Mouse (Mus musculus): ENCODE measurements around the gene Pkn3. TPM values are rescaled to one million over a fixed set of nuclear protein-coding genes. Genes with fewer than 3 reads are reported as not detected.

Gene Pkn3
- polyA plus RNA-seq (2017; shearing (Covaris generic)) = 0.49 TPM

DNA sequence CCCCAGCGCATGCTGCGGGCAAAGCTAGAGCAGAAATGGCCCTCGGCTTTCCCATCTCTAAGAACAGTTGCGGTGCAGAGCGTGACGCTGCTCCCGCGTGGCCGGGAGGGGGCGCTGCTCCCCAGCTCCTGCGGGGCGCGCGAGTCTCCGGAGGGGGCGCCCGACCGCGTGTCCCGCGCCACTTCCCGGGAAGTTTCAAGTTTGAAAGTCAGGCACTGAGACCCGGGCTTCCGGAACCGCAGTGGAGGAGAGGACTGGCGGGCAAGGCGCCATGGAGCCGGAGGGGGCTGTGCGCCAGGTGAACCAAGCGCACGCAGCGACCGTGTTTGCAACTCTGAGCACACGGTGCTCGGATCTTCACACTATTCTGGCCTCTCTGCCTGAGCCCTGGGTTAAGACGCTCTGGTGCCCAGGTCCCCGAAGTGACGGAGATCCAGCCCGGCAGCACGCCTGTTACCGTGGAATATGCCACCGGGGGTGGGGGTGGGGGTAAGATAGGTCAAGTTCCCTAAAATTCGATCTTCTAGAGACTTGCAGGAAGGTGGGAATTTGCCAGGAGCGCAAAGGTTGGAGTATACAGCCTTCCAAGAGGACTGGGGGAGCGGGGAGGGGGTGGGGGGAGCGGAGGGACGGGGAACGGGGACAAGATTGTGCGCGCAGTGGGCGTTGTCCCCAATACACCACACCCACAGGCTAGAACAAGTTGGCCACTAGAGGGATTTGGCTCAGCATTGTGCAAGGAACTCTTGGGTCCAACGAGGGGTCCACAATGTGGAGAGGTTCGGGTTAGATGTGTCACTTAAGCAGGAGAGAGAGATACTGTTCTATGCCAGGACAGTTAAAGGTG lies at the start of gene Pkn3:
Gene Pkn3 (plus strand): TSS at position 183 of the 847 bp plus-strand sequence.

GRCm38 (mm10) chr2:30048699-30049388 lies 28.6 kb upstream of the Pkn3 start, which contains the start of gene Wdr34:
TSS of gene Wdr34 (minus strand) at chr2:30048881.

DNA sequence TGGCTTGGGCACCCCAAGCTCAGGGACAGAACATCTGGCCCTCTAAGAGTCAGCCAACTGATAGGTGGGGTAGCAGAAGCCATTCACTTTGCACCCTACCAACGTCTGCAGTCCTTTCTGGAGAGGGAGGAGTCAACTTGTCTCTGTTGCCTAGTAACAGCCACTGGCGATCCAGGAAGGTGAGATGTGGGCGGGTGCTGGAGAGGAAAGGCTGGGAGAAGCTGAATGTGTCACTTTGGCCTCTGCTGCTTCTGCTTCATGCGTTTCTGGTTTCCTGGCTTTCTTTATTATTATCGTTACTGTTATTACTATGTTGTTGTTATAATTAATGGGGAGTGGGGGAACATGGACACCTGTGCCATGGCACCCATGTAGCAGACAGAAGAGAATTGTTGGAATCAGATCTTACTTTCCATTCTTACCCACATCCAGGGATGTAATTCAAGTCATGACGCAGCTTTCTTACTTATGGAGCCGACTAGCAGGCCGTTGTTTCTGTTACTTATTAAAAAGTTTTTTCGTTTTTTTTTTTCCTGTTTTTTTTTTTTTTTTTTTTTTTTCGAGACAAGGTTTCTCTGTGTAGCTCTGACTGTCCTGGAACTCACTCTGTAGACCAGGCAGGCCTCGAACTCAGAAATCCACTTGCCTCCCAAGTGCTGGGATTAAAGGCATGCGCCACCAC lies 20.1 kb upstream of the Pkn3 start, which contains the start of gene Set:
Gene Set (plus strand): TSS at position 156 of the 682 bp plus-strand sequence.

DNA sequence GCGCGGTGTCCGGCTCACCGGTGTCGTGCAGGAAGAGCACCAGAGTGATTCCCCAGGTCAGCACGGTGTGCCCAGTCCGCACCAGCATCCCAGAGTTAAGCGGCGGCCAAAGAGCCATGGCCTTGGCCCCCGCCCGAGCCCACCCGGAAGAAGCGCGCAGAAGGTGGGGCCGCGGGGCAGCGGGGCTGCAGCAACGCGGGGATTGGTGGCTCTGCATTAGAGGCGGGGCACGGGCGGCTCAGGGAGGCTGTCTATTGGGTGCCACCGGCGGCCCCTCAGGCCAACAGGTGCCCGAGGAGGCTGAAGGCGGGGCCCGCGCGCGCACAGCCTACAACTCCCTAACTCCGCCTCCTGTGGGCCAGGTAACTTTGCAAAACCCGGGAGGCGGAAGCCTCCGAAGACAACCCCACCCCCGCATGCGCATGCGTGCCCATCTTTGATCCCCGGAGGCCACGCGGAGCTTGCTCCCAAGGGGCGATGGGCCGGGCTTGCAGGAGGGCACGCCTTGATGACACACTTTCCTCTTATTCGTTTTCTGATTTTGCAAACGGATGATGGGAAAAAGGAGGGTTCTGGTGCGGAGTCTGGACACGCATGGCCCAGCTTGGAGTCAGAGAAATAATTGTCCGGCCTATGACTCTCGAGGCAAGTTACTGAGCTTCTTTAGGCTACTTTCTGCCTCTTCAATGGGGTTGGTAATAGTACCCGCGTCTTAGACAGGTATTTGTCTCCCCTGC lies 16.2 kb downstream of the Pkn3 start, which contains the start of gene Zdhhc12:
Gene Zdhhc12 (minus strand): TSS at position 178 of the 737 bp plus-strand sequence.

DNA sequence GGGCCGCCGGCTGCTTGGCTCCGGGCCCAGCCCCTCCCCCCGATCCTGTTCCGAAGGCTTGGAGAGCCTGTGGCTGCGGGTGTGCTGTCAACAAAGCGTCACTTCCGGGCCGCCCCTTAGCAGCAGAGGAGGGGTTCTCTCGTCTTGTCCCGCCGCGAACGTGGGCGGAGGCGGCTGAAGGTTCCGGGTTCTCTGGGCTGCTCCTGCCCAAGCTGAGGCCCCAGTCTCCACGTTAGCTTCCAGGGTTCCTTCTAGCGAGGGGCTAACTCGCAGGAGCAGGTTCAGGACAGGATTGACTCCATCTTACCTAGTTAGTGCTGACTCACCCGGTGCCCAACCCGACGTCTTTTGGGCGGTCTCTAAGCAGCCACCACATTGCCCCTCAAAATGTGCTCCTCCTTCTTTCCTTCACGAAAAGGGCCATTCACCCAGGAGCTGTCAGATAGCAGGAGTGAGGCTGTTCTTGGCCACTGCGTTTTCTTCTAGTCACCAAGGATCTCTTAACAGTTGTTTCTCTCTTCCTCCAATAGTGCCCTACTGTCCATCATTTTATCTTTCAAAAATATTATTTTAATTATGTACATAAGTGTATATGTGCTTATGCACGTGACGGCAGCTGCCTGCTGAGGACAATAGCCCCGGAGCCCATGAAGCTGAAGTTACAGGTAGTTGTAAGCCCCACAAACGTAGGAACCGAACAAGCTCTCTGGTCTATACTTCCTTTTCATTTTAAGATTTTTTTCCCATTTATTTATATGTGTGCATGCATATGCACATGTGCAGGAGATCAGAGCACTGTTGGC lies 47.2 kb downstream of the Pkn3 start, which contains the start of gene Zer1:
Gene Zer1 (minus strand): TSS at position 114 of the 803 bp plus-strand sequence.

GRCm38 (mm10) chr2:30133613-30134377 lies 56.3 kb downstream of the Pkn3 start, which contains the start of gene Tbc1d13:
TSS of gene Tbc1d13 (plus strand) at chr2:30133746.

Other genes with a start within 250 kb of the Pkn3 start
- gene Cercam, start 208.5 kb upstream of the Pkn3 start, polyA plus RNA-seq (2017; shearing (Covaris generic)) = 0.98 TPM
- gene Odf2, start 188.5 kb upstream of the Pkn3 start, polyA plus RNA-seq (2017; shearing (Covaris generic)) = 75.3 TPM
- 68.0 TPM for gene Gle1, start 142.3 kb upstream of the Pkn3 start, polyA plus RNA-seq (2017; shearing (Covaris generic))
- 107 TPM for gene Sptan1, start 112.1 kb upstream of the Pkn3 start, polyA plus RNA-seq (2017; shearing (Covaris generic))
- gene Wdr34, start 28.8 kb upstream of the Pkn3 start, polyA plus RNA-seq (2017; shearing (Covaris generic)) = 1.3 TPM
- 396 TPM for gene Set, start 20.3 kb upstream of the Pkn3 start, polyA plus RNA-seq (2017; shearing (Covaris generic))
- 29.9 TPM for gene Zdhhc12, start 16.0 kb downstream of the Pkn3 start, polyA plus RNA-seq (2017; shearing (Covaris generic))
- gene Zer1, start 46.9 kb downstream of the Pkn3 start, polyA plus RNA-seq (2017; shearing (Covaris generic)) = 69.3 TPM
- gene Tbc1d13, start 56.1 kb downstream of the Pkn3 start, polyA plus RNA-seq (2017; shearing (Covaris generic)) = 6.8 TPM
- 23.8 TPM for gene Endog, start 93.8 kb downstream of the Pkn3 start, polyA plus RNA-seq (2017; shearing (Covaris generic))
- 42.2 TPM for gene Spout1, start 100.8 kb downstream of the Pkn3 start, polyA plus RNA-seq (2017; shearing (Covaris generic))
- gene Kyat1, start 128.2 kb downstream of the Pkn3 start, polyA plus RNA-seq (2017; shearing (Covaris generic)) = 17.1 TPM
- gene Lrrc8a, start 160.0 kb downstream of the Pkn3 start, polyA plus RNA-seq (2017; shearing (Covaris generic)) = 6.6 TPM
- gene Gm28035, start 162.9 kb downstream of the Pkn3 start, polyA plus RNA-seq (2017; shearing (Covaris generic)) = 6.8 TPM
- gene Phyhd1, start 188.5 kb downstream of the Pkn3 start, polyA plus RNA-seq (2017; shearing (Covaris generic)) = 6.3 TPM
- 4.4 TPM for gene Gm28038, start 203.4 kb downstream of the Pkn3 start, polyA plus RNA-seq (2017; shearing (Covaris generic))
- 17.0 TPM for gene Dolk, start 208.7 kb downstream of the Pkn3 start, polyA plus RNA-seq (2017; shearing (Covaris generic))
- 21.9 TPM for gene Nup188, start 208.7 kb downstream of the Pkn3 start, polyA plus RNA-seq (2017; shearing (Covaris generic))

All from CD4-positive, CD25-positive, alpha-beta regulatory T cell (primary cell).